Mouse (Mus musculus): ENCODE data around the gene Vmn1r66. TPM values are rescaled to one million over a fixed set of nuclear protein-coding genes. Genes with fewer than 3 reads are reported as not detected.
A peak's percentile ranks its signal among the peaks of the same experiment; 100 is the strongest.
"Not testable (repeated sequence)": the region's sequence is repeated elsewhere in the genome, so short reads cannot be mapped to it uniquely, and the experiment has no call there.

Gene Vmn1r66
- not detected in 2 replicates for total RNA-seq (2014; rRNA removed)
- polyA plus RNA-seq (2012; rRNA removed): not detected in 2 replicates

DNA sequence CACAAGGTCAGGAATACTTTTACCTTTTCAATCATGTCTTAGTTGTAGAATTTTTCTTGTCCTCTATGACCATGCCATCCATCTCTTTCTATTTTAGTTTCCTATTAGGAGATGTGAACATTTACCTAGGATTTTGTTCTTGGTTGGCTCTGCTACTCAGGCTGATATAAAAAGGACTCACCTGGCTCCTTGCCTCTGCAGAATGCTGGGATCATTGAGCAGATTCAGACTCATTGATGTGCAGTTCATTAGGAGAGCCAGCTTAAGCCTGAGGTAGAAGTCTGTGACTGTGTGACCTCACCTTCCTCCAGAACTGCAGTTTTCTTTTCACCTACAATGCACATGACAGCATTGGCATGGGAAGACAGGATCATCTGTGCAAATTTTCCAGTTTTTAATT lies at the start of gene Vmn1r66:
Gene Vmn1r66 (minus strand): TSS at position 101 of the 400 bp plus-strand sequence.
- no peak for DNase-seq (ENCODE audit: extremely low read depth, low read depth, low spot score)
- TF ChIP-seq CTCF (IDR thresholded peaks at IDR 0.05; ENCODE audit: low read depth, low read length): no peak
- no peak for TF ChIP-seq POLR2A (IDR thresholded peaks at IDR 0.05; ENCODE audit: extremely low read depth, insufficient read depth, low read length)
- Histone ChIP-seq H3K9ac (ENCODE audit: low read depth, low read length) (no peak within 1 kb of the TSS), H3K4me1 (ENCODE audit: control insufficient read depth, insufficient read depth, low read length) (no peaks in the 10 kb centered on the region), H3K36me3 (ENCODE audit: control insufficient read depth, insufficient read depth, low read length) (no peaks in the 10 kb centered on the region), H3K79me2 (ENCODE audit: control insufficient read depth, insufficient read depth, low read length) (no peaks in the 10 kb centered on the region), H3K27me3 (ENCODE audit: control insufficient read depth, insufficient read depth, low read length) (no peaks in the 10 kb centered on the region), H3K4me3 (ENCODE audit: insufficient read depth, low read depth, low read length) (no peak within 1 kb of the TSS), H3K27ac (replicated peaks; ENCODE audit: insufficient read depth, low read depth, low read length) (no peak within 1 kb of the TSS)

GRCm38 (mm10) chr7:10325462-10325861 lies 47.7 kb upstream of the Vmn1r66 start:
- not testable (repeated sequence) for H3K27ac ChIP-seq (replicated peaks; ENCODE audit: insufficient read depth, low read depth, low read length); H3K79me2 ChIP-seq (ENCODE audit: control insufficient read depth, insufficient read depth, low read length); DNase-seq (ENCODE audit: extremely low read depth, low read depth, low spot score); H3K4me1 ChIP-seq (ENCODE audit: control insufficient read depth, insufficient read depth, low read length); H3K27me3 ChIP-seq (ENCODE audit: control insufficient read depth, insufficient read depth, low read length); H3K36me3 ChIP-seq (ENCODE audit: control insufficient read depth, insufficient read depth, low read length); H3K4me3 ChIP-seq (ENCODE audit: insufficient read depth, low read depth, low read length); H3K9ac ChIP-seq (ENCODE audit: low read depth, low read length)
- WGBS: 71% methylated on average over 18 of the region's 20 CpGs

DNA sequence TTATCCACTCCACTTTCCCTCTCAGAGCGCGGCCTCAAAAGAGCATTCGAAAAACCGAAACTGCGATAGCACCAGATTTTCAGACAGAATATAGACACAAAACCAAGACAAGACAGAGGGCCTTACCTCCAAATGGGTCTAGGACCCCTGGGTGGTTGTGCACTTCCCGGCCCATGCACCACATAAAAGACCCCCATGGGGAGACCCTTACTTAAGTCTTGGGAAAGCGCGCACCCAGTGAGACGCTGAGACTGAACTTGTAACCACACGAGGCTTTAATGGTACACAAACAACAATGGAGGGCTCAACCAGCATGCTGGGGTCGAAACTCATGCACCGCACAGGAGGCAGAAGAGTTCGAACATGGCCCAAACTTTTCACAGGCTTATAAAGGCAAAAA lies 25.7 kb downstream of the Vmn1r66 start:
- H3K36me3 ChIP-seq (ENCODE audit: control insufficient read depth, insufficient read depth, low read length): no peaks in the 10 kb centered on the region
- H3K27ac ChIP-seq (replicated peaks; ENCODE audit: insufficient read depth, low read depth, low read length): no peak overlapping the region
- no peak overlapping the region for H3K9ac ChIP-seq (ENCODE audit: low read depth, low read length)
- DNase-seq (ENCODE audit: extremely low read depth, low read depth, low spot score): no peak
- no peak overlapping the region for H3K4me3 ChIP-seq (ENCODE audit: insufficient read depth, low read depth, low read length)
- H3K79me2 ChIP-seq (ENCODE audit: control insufficient read depth, insufficient read depth, low read length): no peaks in the 10 kb centered on the region
- no peaks in the 10 kb centered on the region for H3K27me3 ChIP-seq (ENCODE audit: control insufficient read depth, insufficient read depth, low read length)
- 92% methylated on average over 13 of the region's 13 CpGs for WGBS
- no peaks in the 10 kb centered on the region; the same call in 1 of the 2 replicates for H3K4me1 ChIP-seq (ENCODE audit: control insufficient read depth, insufficient read depth, low read length)
- TF ChIP-seq POLR2A (IDR thresholded peaks at IDR 0.05; ENCODE audit: extremely low read depth, insufficient read depth, low read length) (no peak), CTCF (IDR thresholded peaks at IDR 0.05; ENCODE audit: low read depth, low read length) (no peak)

DNA sequence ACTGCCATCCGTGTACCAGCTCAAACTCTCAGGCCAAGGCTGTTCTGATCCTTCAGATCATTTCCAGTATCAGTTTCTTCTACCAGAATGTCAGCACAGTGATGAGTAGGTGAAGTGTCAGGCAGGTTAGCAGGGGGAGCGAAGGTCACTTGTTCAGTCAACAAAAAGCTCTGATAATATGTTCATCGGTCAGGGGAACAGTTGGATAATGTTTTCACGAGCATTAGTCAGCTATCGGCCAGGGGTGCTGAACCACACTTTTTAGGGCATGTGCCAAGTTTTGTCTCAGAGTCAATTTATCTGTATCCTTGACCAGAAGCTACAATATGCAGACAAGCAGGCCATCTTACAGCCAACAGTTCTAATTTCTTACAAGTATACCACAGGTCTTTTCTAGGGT lies 28.7 kb downstream of the Vmn1r66 start:
- Histone ChIP-seq H3K4me3 (ENCODE audit: insufficient read depth, low read depth, low read length) (no peak overlapping the region), H3K79me2 (ENCODE audit: control insufficient read depth, insufficient read depth, low read length) (no peaks in the 10 kb centered on the region), H3K9ac (ENCODE audit: low read depth, low read length) (no peak overlapping the region), H3K27me3 (ENCODE audit: control insufficient read depth, insufficient read depth, low read length) (no peaks in the 10 kb centered on the region), H3K4me1 (ENCODE audit: control insufficient read depth, insufficient read depth, low read length) (no peaks in the 10 kb centered on the region; the same call in 1 of the 2 replicates), H3K27ac (replicated peaks; ENCODE audit: insufficient read depth, low read depth, low read length) (no peak overlapping the region; the same call in 1 of the 2 replicates), H3K36me3 (ENCODE audit: control insufficient read depth, insufficient read depth, low read length) (no peaks in the 10 kb centered on the region)
- TF ChIP-seq CTCF (IDR thresholded peaks at IDR 0.05; ENCODE audit: low read depth, low read length) (no peak), POLR2A (IDR thresholded peaks at IDR 0.05; ENCODE audit: extremely low read depth, insufficient read depth, low read length) (no peak)
- DNase-seq (ENCODE audit: extremely low read depth, low read depth, low spot score): peak; percentile 93
- WGBS: 24% methylated on average over 5 of the region's 5 CpGs

Other genes with a start within 250 kb of the Vmn1r66 start
- not detected in 2 replicates for gene Vmn2r50, start 224.7 kb downstream of the Vmn1r66 start, total RNA-seq (2014; rRNA removed)
- not detected in 2 replicates for gene Vmn2r50, start 224.7 kb downstream of the Vmn1r66 start, polyA plus RNA-seq (2012; rRNA removed)
- not detected in 2 replicates for gene Vmn2r51, start 172.3 kb downstream of the Vmn1r66 start, total RNA-seq (2014; rRNA removed)
- not detected in 2 replicates for gene Vmn2r51, start 172.3 kb downstream of the Vmn1r66 start, polyA plus RNA-seq (2012; rRNA removed)
- gene Vmn2r52, start 101.4 kb downstream of the Vmn1r66 start, total RNA-seq (2014; rRNA removed): not detected in 2 replicates
- gene Vmn2r52, start 101.4 kb downstream of the Vmn1r66 start, polyA plus RNA-seq (2012; rRNA removed): not detected in 2 replicates
- gene Vmn1r67, start 165.3 kb upstream of the Vmn1r66 start, total RNA-seq (2014; rRNA removed): not detected in 2 replicates
- not detected in 2 replicates for gene Vmn1r67, start 165.3 kb upstream of the Vmn1r66 start, polyA plus RNA-seq (2012; rRNA removed)
- 0.46 and 0.47 TPM in 2 replicates for gene Zik1, start 217.4 kb upstream of the Vmn1r66 start, total RNA-seq (2014; rRNA removed)
- 0.09 and 0.20 TPM in 2 replicates for gene Zik1, start 217.4 kb upstream of the Vmn1r66 start, polyA plus RNA-seq (2012; rRNA removed)